Mouse (Mus musculus) spleen, postnatal 36 days (tissue): ENCODE data around the gene Frmd3.
A peak's percentile ranks its signal among the peaks of the same experiment; 100 is the strongest.
"Not testable (repeated sequence)": the region's sequence is repeated elsewhere in the genome, so short reads cannot be mapped to it uniquely, and the experiment has no call there.

Source experiments
- DNase-seq, 2 experiments: peaks; one replicate each; pipeline ENCODE4 v3.0.0; 2022; ENCODE audit warnings: low spot score in 2 of 2, mixed read lengths in 1 of 2

Frmd3 gene

DNA sequence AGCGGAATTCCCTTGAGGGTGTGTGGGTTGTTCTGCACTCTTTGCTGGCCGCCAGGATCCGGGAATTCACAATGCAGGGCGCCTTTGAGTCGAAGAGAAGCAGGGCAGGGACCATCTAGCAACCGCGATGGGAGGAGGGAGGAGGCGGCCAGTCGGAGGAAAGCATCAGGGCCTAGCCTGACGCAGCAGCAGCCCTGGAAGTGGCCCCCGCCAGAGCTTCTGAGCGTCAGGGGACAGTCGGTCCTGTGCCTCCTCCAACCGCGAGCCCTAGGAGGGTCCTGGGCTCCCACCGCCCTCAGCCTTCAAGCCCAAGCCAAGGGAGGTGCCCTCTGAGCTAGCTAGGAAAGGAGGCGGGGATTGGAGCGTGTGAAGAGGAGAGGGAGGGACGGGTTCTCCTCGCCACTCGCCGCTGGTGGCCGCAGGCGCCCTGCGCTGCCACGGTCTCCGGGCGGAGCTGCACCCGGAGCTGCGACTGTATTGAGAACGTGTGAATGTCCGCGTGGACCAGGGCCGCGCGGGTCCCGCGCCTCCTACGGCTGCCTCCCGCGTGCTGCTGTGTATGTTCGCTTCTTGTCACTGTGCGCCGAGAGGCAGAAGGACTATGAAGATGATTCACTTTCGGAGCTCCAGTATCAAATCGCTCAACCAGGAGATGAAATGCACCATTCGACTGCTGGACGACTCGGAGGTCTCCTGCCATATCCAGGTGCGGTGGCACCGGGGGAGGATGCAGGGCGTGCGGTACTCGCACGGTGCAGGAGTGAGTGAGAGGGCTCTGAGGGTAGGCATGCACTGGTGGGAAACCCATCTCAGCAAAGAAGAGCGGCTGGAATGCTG lies at the start of gene Frmd3:
Gene Frmd3, plus strand, starts transcription at position 232 of the 837 bp plus-strand sequence.
- DNase-seq = no peak

DNA sequence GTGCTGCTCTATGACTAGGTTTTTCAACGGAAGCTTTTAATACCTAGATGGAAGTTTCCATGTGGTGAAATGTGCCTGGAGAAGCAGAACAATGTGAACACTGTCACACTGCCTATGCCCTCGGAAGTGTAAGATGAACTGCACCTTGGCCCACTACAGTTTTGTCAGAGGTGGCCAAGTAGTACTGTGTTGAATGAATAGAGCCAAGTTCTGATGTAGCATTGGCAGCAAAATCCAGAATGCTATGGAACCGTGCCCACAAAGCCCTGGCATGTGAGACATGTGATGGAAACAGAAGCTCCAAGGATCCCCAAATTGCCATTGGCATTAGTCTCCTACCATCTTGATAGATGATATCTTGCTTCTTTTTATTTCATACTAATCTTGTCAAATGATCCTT lies 32.8 kb upstream of the Frmd3 start:
- DNase-seq = no peak

DNA sequence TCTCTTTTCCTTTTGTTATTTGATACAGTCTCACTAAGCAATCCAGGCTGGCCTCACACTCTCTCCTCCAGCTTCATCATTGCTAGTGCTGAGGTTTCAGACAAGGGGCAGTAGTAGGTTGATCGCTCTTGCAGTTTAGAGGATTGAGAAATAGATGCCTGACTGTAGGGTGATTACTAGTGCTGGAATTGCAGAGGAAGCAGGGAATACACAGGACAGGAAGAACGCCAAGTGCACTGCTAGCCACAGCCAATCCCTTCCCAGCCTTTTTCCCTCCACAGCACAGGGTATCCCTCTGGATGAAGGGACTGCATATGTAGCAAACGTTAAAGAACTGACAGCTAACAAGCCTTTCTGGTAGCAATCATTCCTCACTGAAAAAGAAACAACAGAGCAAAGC lies 965 bp upstream of the Frmd3 start:
- no peak for DNase-seq

DNA sequence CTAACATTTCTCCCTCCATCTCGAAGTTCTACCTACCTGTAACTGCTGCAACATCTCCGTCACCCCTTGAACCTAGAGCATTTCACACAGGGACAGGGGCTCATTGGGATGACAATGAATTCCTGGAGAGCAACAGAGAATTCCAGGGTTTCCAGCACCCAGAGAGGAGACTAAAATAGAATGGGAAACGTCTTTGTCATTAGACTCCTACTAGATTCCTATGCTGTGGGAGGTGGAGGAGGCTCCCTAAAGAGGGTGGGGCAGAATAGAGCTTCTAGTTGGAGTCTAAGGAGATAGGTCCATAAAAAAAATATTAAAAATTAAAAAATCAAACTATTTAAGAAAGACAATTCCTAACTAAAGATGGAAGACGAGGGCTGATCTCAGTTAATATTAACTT lies 542 bp upstream of the Frmd3 start:
- no peak for DNase-seq

DNA sequence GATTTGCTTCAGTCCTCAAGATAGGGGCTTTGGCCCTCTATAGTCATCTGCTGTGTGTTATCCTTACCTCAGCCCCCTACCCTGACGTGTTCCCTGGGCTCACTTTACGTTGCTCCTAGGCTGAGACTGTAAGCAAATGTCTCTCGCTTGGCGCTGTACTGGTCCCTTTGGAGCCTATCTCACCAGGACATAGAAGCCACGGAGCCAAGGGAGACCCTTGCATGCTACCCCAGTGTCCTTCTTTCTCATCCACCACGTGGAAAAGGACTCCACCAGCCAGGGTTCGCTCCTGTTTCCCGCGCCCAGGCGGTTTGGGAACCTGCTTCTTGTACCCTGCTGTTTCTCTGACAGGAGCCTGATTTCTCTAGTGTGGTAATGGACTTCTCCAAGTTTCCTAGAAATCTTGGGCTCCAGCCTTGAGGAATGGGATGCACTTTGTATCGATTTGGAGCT lies 832 bp downstream of the Frmd3 start:
- DNase-seq = no peak

DNA sequence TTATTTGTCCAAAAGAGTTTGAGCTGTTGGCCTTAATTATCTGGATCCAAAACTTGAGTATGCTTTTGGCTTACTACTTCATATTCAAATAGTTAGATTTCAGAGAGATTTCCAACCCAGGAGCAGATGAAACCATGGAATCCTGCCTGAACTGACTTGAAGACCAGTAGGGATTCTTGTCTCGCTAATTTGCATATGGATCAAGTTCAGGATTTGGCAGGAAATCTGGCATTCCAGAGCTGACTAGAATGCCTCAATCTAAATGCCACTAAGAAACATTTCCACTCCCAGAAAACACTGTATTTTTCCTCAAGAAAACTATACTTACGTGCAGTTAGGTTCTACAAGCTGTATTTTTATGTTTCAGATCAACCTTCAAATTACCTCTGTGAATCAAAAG lies 6.8 kb downstream of the Frmd3 start:
- DNase-seq = no peak

DNA sequence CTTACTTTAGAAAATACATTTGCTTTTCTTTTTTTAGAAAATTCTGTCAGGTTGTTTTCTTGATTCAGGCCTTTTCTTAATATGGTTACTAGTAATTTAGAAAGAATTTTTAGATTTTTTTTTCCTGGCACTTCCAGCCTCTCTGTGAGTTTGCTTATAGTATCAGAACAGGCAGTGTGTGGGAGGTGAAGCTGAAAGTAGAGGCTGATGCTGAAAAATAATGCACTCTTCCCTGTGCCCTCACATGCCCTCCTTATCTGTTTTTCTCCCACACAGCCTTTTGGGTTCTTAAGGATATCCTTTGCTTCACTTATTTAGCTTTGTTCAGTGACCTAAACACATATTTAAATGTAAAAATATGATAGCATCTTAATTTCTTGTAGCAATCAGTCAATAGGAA lies 30.0 kb downstream of the Frmd3 start:
- DNase-seq = no peak

DNA sequence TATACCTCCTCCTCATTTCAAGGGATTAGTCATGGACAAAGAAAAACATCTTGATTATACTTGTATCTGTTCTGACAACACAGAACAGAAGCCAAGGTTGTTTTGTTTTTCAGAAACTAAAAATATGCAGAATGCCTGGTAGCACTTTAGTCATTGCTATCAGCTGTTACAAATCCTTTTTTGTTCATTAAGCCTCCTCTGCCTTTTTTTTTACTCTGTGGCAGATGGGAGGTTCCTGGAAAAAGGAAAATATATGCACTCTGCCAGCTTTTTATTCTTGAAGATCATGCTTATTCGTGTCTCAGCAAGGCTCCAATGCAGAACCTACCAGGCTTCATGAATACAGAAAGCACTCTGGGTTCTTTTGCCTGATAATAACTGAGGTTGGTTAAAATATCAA lies 38.5 kb downstream of the Frmd3 start:
- DNase-seq = no peak

DNA sequence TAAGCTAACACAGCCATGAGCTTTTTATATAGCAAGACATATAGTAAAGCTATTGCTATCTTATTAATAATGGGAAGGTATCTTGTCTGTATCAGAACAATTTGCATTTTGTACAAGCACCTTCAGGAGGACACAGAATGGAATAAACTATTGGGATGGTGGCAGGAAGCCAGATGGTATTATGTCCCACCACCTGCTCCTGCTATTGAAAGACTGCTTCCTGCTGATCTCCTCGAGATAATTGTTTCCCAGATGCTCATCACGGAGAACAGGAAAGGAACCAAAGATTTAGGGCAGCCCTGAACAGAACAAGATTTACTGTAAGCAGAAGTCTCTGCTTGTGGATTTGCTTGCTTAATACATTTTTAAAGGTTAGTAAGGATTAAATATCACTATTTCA lies 63.5 kb downstream of the Frmd3 start:
- DNase-seq = no peak

DNA sequence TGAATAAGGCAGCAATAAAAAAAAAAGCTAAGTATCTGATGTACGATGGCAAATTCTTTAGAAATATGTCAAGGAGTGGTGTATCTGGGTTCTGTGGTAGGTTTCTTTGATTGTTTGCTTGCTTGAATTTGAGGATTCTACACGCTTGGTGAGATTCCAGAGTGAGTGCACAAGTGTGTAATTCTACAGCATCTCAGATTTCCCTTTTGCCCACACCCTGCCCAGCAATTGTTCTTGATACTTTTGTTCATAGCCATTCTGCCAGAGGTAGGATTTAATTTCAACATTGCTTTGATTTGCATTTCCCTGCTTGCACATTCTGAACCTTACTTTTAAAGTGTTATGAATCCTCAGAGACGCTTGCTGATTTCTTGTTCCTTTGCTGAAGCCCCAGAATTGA lies 97.6 kb downstream of the Frmd3 start:
- DNase-seq = no peak

DNA sequence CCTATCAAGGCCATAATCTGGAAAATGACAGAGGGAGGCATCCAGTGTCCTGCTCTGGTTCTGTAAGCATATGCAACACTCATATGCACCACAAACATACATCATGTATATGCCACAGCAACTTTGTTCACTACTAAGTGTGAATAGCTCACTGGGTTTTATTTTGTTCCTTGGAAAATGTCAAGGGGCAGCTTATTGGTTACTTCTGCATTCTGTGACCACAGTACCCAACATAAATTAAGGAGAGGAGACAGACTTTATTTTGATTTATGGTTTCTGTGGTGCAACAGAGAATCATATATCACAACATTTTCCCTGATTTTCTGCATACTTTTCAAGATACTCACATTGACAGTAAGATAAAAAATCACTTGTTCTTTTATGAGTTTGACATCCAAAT lies 178.3 kb downstream of the Frmd3 start:
- DNase-seq = no peak

DNA sequence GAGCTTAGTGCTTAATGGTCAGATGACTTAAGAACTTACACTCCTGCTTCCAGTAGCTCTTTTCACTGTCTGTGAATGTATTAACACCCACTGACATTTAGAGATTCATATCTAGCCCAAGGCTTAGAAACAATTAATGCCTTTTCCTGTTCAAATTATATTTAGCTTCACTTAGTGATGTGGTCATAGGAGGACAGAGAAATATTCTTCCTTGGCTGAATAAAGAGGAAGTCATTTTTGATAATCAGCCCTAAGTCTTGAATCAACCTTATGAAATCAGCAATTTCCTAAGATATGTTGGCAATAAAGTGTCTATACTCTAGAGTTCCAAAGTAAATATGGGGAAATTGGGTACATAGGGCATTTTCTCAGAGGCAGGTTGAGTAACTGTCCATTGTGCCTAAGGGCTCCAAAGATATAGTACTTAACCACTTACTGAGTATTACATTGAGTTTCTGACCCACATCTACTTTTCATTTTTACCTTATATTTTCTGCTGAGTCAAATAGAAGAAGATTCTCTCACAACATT lies 188.1 kb downstream of the Frmd3 start:
- DNase-seq = no peak

DNA sequence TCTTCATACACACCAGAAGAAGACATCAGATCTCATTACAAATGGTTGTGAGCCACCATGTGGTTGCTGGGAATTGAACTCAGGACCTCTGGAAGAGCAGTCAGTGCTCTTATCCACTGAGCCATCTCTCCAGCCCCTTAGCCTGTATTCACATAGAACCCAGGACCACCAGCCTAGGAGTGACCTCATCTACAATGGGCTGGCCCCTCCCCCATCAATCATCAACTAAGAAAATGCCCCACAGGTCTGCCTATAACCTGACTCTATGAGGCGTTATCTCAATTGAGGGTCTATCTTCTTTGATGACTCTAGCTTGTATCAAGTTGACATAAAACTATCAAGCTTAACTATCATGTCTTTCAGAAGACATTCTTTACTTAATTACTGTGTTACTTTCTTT lies 208.5 kb downstream of the Frmd3 start:
- DNase-seq = not testable (repeated sequence)

DNA sequence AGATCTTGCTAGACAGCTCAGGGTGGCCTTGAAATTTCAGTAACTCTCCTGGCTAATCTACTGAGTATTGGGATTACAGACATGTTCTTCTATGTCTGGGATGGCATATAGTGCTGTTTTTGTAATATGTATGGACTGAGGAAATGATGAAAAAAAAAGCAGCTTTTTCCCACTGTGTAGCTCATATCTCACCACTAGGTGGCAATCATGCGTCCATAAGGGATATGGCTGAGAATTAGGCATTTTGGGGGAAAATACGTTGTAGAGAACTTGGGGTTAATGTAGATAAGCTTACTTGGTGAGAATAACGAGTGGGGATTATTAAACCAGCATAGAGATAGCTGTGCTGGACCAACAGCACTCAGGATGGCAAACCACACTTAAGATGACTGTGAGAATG lies 209.1 kb downstream of the Frmd3 start:
- no peak for DNase-seq

DNA sequence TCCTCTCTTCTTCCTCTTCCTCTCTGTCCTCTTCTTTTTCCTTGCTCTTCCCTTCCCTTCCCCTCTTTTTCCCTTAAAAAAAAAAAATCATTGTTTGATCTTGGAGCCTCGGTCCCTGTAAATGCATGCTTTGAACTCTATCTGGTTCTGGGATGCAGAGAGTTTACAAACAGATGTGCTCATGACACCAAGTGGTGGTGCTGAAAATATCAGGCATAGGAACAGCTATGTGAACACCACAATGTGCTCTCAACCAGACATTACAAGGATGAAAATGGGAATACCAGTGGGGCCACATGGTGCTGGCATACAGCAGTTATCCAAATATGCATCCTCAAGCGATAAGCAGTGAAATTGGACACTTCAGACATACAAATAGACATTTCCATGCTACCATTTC lies 211.0 kb downstream of the Frmd3 start:
- DNase-seq = no peak

DNA sequence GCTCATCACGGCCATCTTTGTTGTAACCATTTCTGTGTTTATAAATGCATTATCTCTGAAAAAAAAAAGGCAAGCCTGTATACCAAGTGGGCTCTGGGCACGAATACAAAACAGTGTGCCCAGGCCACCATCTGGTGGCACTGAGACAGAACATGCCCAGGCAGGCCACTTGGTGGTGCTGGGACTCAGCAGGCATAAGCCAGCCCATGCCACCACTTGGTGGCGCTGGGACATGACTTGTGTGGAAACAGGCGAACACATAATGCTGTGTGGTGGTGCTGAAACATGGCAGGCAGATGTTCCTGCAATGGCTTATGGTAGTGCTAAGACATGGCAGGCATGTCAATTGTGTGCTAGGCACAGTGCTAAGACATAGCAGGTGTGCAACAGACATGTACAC lies 217.8 kb downstream of the Frmd3 start:
- DNase-seq = no peak

DNA sequence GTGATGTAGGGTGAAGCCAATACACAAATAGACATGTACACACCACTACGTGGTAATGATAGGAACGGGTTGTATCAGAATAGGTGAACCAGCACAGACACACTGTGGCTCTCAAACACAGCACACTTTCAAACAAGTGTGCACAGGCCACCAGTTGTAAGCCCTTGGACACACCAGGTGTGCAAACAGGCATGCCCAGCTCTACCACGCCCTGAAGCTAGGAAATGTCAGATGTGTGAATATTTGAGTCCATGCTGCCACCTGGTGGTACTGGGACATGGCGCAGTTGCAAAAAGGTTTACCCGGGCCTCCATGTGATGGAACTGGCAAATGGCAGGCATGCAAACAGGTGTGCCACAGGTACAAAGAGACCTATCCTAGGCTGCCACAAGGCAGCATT lies 218.2 kb downstream of the Frmd3 start:
- peak in 1 of 2 experiments; percentile 20 for DNase-seq

DNA sequence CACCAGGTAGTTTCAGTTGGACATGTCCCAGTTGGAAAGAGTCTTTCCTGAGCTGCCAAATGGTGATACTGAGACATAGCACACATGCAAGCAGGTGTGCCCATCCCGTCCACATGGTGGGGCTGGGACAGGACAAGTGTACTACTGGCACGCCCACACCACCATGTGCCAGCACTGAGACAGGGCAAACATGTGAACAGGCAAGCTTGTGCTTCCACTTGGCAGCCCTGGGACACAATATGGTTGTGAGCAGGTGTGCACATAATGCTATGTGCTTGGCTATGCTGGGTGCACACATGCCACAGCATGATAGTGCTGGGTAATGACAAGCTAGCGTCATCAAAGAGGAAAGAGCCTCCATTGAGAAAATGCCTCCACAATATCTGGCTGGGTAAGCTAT lies 220.3 kb downstream of the Frmd3 start:
- DNase-seq = no peak

DNA sequence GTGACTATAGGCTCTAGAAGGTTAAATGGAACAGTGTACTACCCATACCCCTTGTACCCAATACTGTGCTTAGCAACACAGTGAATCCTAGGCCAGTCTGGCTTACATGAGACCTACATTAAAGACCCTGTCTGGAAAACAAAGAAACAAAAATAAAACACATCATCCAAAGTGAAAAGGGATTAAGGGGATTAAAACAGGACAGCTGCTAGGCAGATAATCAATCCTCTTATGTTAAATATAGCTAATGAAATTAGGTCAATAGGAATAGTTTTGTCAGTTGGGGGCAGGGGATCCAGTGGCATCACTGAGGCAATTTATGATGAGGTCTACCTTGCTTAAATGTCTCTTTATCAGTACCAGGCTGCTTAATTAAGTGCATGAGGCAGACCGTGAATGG lies 228.9 kb downstream of the Frmd3 start, which contains the start of gene Kdm4c:
Gene Kdm4c, plus strand, starts transcription at position 322 of the 400 bp plus-strand sequence.
- no peak for DNase-seq
